Mouse (Mus musculus) embryonic facial prominence, embryonic 15.5 days (tissue): ENCODE results near the gene Rtf2. TPM values are rescaled to one million over a fixed set of nuclear protein-coding genes. Genes with fewer than 3 reads are reported as not detected.

Experiments used
- polyA plus RNA-seq: library from polyadenylated mRNA; unstranded; fragments of >200 nt; fragmentation: Nextera tagmentation; extraction: Ambion mirVana; gene quantifications from 2 replicates; pipeline ENCODE4 v1.2.1, GENCODE M21; 2015

Rtf2 gene
- polyA plus RNA-seq, 1 experiment from 2014 or later = 75.8 TPM

Other genes with a start within 250 kb of the Rtf2 start
- 0.30 TPM in 1 of 2 replicates, not detected in the other for gene Mc3r, start 192.1 kb upstream of the Rtf2 start, polyA plus RNA-seq
- 19.0 and 21.3 TPM in 2 replicates for gene Fam210b, start 95.0 kb upstream of the Rtf2 start, polyA plus RNA-seq
- 76.0 and 84.8 TPM in 2 replicates for gene Aurka, start 70.0 kb upstream of the Rtf2 start, polyA plus RNA-seq
- gene Cstf1, start 69.9 kb upstream of the Rtf2 start, polyA plus RNA-seq = 31.7 and 38.0 TPM in 2 replicates
- 0.79 and 1.1 TPM in 2 replicates for gene Cass4, start 46.8 kb upstream of the Rtf2 start, polyA plus RNA-seq
- gene Gcnt7, start 18.0 kb downstream of the Rtf2 start, polyA plus RNA-seq = 1.9 and 2.1 TPM in 2 replicates
- 0.25 TPM in 1 of 2 replicates, not detected in the other for gene Fam209, start 32.0 kb downstream of the Rtf2 start, polyA plus RNA-seq
- 25.9 and 27.1 TPM in 2 replicates for gene Tfap2c, start 109.0 kb downstream of the Rtf2 start, polyA plus RNA-seq